Mouse (Mus musculus): ENCODE results near the gene Tnrc6c.

DNA sequence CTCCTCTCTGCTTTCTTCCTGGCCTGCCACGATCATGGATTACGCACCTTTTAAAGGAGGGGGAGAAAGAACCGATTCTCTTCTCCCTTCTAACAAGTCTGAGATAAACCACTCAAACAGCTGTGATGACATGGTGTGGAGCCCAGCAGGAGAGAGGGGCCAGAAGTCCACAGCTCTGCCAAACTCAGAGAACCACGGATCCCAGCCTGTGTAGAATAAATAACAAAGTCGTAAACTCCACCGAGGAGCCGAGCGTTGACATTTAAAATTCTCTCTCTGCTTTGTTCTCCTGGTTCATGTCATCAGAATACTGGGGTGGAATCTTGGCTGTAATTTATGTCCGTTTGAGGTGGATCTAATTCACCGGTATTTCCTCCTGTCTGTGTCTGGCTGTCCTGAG, 34.5 kb upstream of the Tnrc6c start:
- TF ChIP-seq CTCF (conservative IDR thresholded peaks at IDR 0.05; ENCODE audit: low read length) (no peak), NANOG (IDR thresholded peaks at IDR 0.05; ENCODE audit: borderline replicate concordance, low read length) (no peak), POU5F1 (IDR thresholded peaks at IDR 0.05; ENCODE audit: borderline replicate concordance, low read length) (no peak)
